Mouse (Mus musculus): ENCODE data around the gene Egf. TPM values are rescaled to one million over a fixed set of nuclear protein-coding genes. Genes with fewer than 3 reads are reported as not detected.

Gene Egf
- total RNA-seq, 1 experiment: 2.2 TPM

- TF ChIP-seq MAFK (IDR thresholded peaks at IDR 0.05; ENCODE audit: insufficient read depth, low read depth, low read length): no peak
- no peak for TF ChIP-seq HCFC1 (IDR thresholded peaks at IDR 0.05; ENCODE audit: borderline replicate concordance, insufficient read depth, low read length)
- TF ChIP-seq ZC3H11A (IDR thresholded peaks at IDR 0.05; ENCODE audit: borderline replicate concordance, low read depth, low read length): no peak
- no peak for TF ChIP-seq CHD2 (IDR thresholded peaks at IDR 0.05; ENCODE audit: low read depth, low read length)
- no peak for TF ChIP-seq ZNF384 (IDR thresholded peaks at IDR 0.05; ENCODE audit: low read depth, low read length)
- in situ Hi-C loops (cut with MboI; ENCODE audit: low sequenced_read_pairs in 2 of 2, unreplicated experiment in 2 of 2): no loop called here
- Histone ChIP-seq H3K9me3 (ENCODE audit: control insufficient read depth, insufficient read depth, low read depth, low read length) (peaks cover 3% of the 10 kb centered on the region; the same call in 1 of the 2 replicates), H3K4me3 (ENCODE audit: insufficient read depth in 1 of 2, low read depth in 1 of 2, low read length in 2 of 2, poor library complexity in 1 of 2, severe bottlenecking in 1 of 2) (no peak overlapping the region), H3K36me3 (ENCODE audit: control insufficient read depth, insufficient read depth, low read length, poor library complexity, severe bottlenecking) (no peaks in the 10 kb centered on the region; the same call in 1 of the 2 replicates), H3K27ac (ENCODE audit: insufficient read depth, low read depth, low read length, poor library complexity, severe bottlenecking) (peak overlapping the region; percentile 84; the same call in 1 of the 2 replicates), H3K9ac (ENCODE audit: insufficient read depth, low read depth, low read length, poor library complexity, severe bottlenecking) (peak overlapping the region; percentile 18; the same call in 1 of the 2 replicates), H3K4me1 (ENCODE audit: control insufficient read depth in 2 of 2, insufficient read depth in 2 of 2, low read length in 2 of 2, poor library complexity in 1 of 2) (peaks cover 0 to 24% of the 10 kb centered on the region in 2 experiments; a peak in 3 of 4 replicates)
- DNase-seq (ENCODE audit: low read depth, low spot score): no peak
Observed at GRCm38 (mm10) chr3:129651765-129652164, 103.4 kb downstream of the Egf start.

GRCm38 (mm10) chr3:129650931-129651330 lies 104.2 kb downstream of the Egf start:
- H3K9me3 ChIP-seq (ENCODE audit: control insufficient read depth, insufficient read depth, low read depth, low read length): peaks cover 3% of the 10 kb centered on the region; the same call in 1 of the 2 replicates
- in situ Hi-C loops (cut with MboI; ENCODE audit: low sequenced_read_pairs in 2 of 2, unreplicated experiment in 2 of 2): no loop called here
- peak; percentile 64 for DNase-seq (ENCODE audit: low read depth, low spot score)

GRCm38 (mm10) chr3:129650293-129650612 lies 104.9 kb downstream of the Egf start:
- H3K27ac ChIP-seq (ENCODE audit: insufficient read depth, low read depth, low read length, poor library complexity, severe bottlenecking): peak overlapping the region; percentile 68
- no peak for TF ChIP-seq CHD2 (IDR thresholded peaks at IDR 0.05; ENCODE audit: low read depth, low read length)
- no peak for TF ChIP-seq ZC3H11A (IDR thresholded peaks at IDR 0.05; ENCODE audit: borderline replicate concordance, low read depth, low read length)
- no peak for TF ChIP-seq ZNF384 (IDR thresholded peaks at IDR 0.05; ENCODE audit: low read depth, low read length)
- TF ChIP-seq MAFK (IDR thresholded peaks at IDR 0.05; ENCODE audit: insufficient read depth, low read depth, low read length): no peak
- no peak for TF ChIP-seq HCFC1 (IDR thresholded peaks at IDR 0.05; ENCODE audit: borderline replicate concordance, insufficient read depth, low read length)

More at GRCm38 (mm10) chr3:129650931-129651330, 104.2 kb downstream of the Egf start:
- Histone ChIP-seq H3K4me1 (ENCODE audit: control insufficient read depth in 2 of 2, insufficient read depth in 2 of 2, low read length in 2 of 2, poor library complexity in 1 of 2) (peaks cover 0 to 24% of the 10 kb centered on the region in 2 experiments; a peak in 3 of 4 replicates), H3K4me3 (ENCODE audit: insufficient read depth in 1 of 2, low read depth in 1 of 2, low read length in 2 of 2, poor library complexity in 1 of 2, severe bottlenecking in 1 of 2) (no peak overlapping the region), H3K27ac (ENCODE audit: insufficient read depth, low read depth, low read length, poor library complexity, severe bottlenecking) (peak overlapping the region; percentile 51; the same call in 1 of the 2 replicates), H3K9ac (ENCODE audit: insufficient read depth, low read depth, low read length, poor library complexity, severe bottlenecking) (no peak overlapping the region), H3K36me3 (ENCODE audit: control insufficient read depth, insufficient read depth, low read length, poor library complexity, severe bottlenecking) (no peaks in the 10 kb centered on the region; the same call in 1 of the 2 replicates)
- TF ChIP-seq ZNF384 (IDR thresholded peaks at IDR 0.05; ENCODE audit: low read depth, low read length) (no peak), MAFK (IDR thresholded peaks at IDR 0.05; ENCODE audit: insufficient read depth, low read depth, low read length) (no peak), ZC3H11A (IDR thresholded peaks at IDR 0.05; ENCODE audit: borderline replicate concordance, low read depth, low read length) (no peak), CHD2 (IDR thresholded peaks at IDR 0.05; ENCODE audit: low read depth, low read length) (no peak), HCFC1 (IDR thresholded peaks at IDR 0.05; ENCODE audit: borderline replicate concordance, insufficient read depth, low read length) (no peak)

GRCm38 (mm10) chr3:129649586-129650292 lies 105.4 kb downstream of the Egf start:
- Histone ChIP-seq H3K9ac (ENCODE audit: insufficient read depth, low read depth, low read length, poor library complexity, severe bottlenecking) (peak overlapping the region; percentile 5; the same call in 1 of the 2 replicates), H3K4me1 (ENCODE audit: control insufficient read depth in 2 of 2, insufficient read depth in 2 of 2, low read length in 2 of 2, poor library complexity in 1 of 2) (peaks cover 0 to 24% of the 10 kb centered on the region in 2 experiments; a peak in 3 of 4 replicates), H3K27ac (ENCODE audit: insufficient read depth, low read depth, low read length, poor library complexity, severe bottlenecking) (peak overlapping the region; percentile 68), H3K9me3 (ENCODE audit: control insufficient read depth, insufficient read depth, low read depth, low read length) (peaks cover 3% of the 10 kb centered on the region; the same call in 1 of the 2 replicates), H3K36me3 (ENCODE audit: control insufficient read depth, insufficient read depth, low read length, poor library complexity, severe bottlenecking) (no peaks in the 10 kb centered on the region; the same call in 1 of the 2 replicates), H3K4me3 (ENCODE audit: insufficient read depth in 1 of 2, low read depth in 1 of 2, low read length in 2 of 2, poor library complexity in 1 of 2, severe bottlenecking in 1 of 2) (no peak overlapping the region)
- no peak for TF ChIP-seq HCFC1 (IDR thresholded peaks at IDR 0.05; ENCODE audit: borderline replicate concordance, insufficient read depth, low read length)
- TF ChIP-seq MAFK (IDR thresholded peaks at IDR 0.05; ENCODE audit: insufficient read depth, low read depth, low read length): no peak
- no peak for TF ChIP-seq CHD2 (IDR thresholded peaks at IDR 0.05; ENCODE audit: low read depth, low read length)
- no peak for TF ChIP-seq ZNF384 (IDR thresholded peaks at IDR 0.05; ENCODE audit: low read depth, low read length)
- no peak for TF ChIP-seq ZC3H11A (IDR thresholded peaks at IDR 0.05; ENCODE audit: borderline replicate concordance, low read depth, low read length)
- in situ Hi-C loops (cut with MboI; ENCODE audit: low sequenced_read_pairs in 2 of 2, unreplicated experiment in 2 of 2): no loop called here
- DNase-seq (ENCODE audit: low read depth, low spot score): no peak

More at GRCm38 (mm10) chr3:129650293-129650612, 104.9 kb downstream of the Egf start:
- peak; percentile 21 for DNase-seq (ENCODE audit: low read depth, low spot score)
- no peak overlapping the region for H3K4me3 ChIP-seq (ENCODE audit: insufficient read depth in 1 of 2, low read depth in 1 of 2, low read length in 2 of 2, poor library complexity in 1 of 2, severe bottlenecking in 1 of 2)
- peaks cover 3% of the 10 kb centered on the region; the same call in 1 of the 2 replicates for H3K9me3 ChIP-seq (ENCODE audit: control insufficient read depth, insufficient read depth, low read depth, low read length)
- no peaks in the 10 kb centered on the region; the same call in 1 of the 2 replicates for H3K36me3 ChIP-seq (ENCODE audit: control insufficient read depth, insufficient read depth, low read length, poor library complexity, severe bottlenecking)
- no peak overlapping the region for H3K9ac ChIP-seq (ENCODE audit: insufficient read depth, low read depth, low read length, poor library complexity, severe bottlenecking)
- in situ Hi-C loops (cut with MboI; ENCODE audit: low sequenced_read_pairs in 2 of 2, unreplicated experiment in 2 of 2): no loop called here
- peaks cover 0 to 24% of the 10 kb centered on the region in 2 experiments; a peak in 3 of 4 replicates for H3K4me1 ChIP-seq (ENCODE audit: control insufficient read depth in 2 of 2, insufficient read depth in 2 of 2, low read length in 2 of 2, poor library complexity in 1 of 2)

Data from ES-E14 (cell line).